Mouse (Mus musculus): Measurements from ENCODE around the gene Entr1. TPM values are rescaled to one million over a fixed set of nuclear protein-coding genes. Genes with fewer than 3 reads are reported as not detected.

Gene Entr1
- 91.6 and 110 TPM in 2 replicates for total RNA-seq (2023)

DNA sequence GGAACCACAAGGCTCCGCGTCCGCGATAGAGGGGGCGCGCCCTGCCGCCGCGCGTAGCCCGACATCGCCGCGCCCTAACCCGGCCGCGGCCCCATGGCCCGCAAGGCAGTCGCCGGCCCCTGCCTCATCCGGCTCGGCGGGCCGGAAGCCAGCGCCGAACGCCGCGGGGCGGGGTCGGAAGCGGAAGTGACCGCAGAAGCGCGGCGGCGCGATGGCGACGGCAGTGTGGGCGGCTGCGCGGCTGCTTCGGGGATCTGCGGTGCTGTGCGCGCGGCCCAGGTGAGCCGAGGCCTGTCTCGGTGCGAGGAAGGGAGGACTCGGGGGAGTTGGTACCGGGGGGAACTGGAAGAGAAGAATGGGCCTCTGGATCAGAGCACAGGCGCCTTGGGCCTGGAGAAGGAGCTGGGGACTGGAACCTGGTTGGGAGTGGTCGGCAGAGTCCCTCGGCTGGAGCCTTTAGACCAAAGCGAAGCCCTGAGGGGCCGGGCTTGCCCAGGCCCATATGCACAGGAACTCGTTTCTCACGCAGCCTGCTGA lies at the start of gene Entr1, which contains the start of gene Pmpca:
Entr1 (minus strand) TSS at position 163 of the 537 bp plus-strand sequence.
Pmpca (plus strand) TSS at position 186 of the 537 bp plus-strand sequence.

DNA sequence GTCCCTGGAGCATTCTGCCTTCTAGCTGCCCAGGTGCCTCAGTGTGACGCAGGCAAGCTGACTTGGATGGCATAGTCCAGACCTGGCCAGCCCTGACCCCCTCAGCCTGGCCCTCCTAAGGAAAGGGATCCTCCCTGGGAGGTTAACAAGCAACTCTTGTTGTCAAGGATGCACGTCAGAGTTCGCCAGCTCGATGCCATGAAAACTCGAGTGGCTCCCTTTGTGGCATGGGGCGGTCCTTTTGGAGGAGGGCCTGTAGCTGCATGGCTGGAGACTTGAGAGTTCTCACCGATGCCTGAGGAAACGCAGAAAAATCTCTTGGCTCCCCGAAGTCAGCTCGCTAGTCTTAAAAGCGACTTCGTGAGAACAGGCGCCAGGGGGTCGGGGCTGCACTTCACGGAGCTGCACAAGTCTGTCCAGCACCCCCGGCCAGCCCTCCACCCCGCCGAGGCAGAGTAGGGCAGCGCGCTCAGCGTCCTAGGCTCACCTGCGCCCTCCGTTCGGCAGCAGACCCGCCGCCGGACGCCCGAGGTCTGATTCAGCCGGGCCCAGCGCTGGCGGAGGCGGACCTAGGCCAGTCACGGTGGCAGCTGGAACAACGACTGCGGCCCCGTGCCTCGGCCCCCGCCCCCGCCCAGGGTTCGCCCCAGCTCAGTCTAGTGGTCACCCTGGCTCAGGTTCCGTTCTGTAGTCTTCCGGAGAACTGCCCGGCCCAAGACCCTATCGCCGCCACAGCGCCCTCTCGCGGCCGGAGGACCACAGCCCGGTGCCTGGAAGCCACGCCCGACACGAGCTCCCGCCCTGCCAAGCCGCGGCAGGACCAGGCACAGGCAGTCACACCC lies 19.6 kb upstream of the Entr1 start, which contains the start of gene Inpp5e:
Inpp5e (minus strand) TSS at position 689 of the 842 bp plus-strand sequence.

DNA sequence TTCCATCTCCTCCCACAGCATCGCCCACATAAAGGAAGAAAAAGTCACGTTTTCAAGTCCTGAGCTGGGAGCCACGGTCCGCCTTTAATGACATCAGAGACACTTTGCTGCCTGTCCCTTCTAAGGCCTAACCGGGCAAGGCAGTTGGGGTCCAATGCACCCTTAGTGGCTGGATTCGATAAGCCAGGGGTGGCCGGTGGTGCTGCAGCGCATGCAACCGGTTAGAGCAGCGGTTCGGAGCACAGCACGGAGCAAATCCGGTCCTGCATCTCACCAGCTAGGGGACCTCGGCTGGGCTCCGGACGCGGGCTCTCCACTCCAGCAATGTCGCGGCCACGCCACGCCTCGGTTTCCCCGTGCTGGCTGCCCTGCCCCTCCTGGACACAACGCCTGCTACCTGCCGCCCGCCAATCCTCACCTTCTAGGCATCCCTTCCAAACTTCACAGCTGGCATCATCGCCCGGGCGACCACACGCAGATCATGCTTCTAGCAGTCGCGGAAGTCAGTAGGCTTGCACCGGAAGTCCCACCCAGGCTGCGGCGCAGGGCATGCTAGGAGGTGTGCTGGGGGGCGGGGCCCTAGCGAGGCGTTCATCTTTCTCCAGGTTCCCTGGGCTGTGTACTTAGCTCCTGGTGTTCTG lies 8.9 kb downstream of the Entr1 start, which contains the start of gene Snapc4:
Snapc4 (minus strand) TSS at position 523 of the 641 bp plus-strand sequence.

GRCm38 (mm10) chr2:26360772-26361171 lies 28.3 kb downstream of the Entr1 start, which contains the start of gene Card9:
TSS of gene Card9 (minus strand) at chr2:26360918.

GRCm38 (mm10) chr2:26351358-26352290 lies 37.5 kb downstream of the Entr1 start, which contains the start of gene Dnlz:
TSS of gene Dnlz (minus strand) at chr2:26352110.

Other genes starting within 250 kb of the Entr1 start
- not detected in 2 replicates for gene Lhx3, start 181.0 kb downstream of the Entr1 start, total RNA-seq (2023)
- 1.7 and 2.0 TPM in 2 replicates for gene Qsox2, start 151.8 kb downstream of the Entr1 start, total RNA-seq (2023)
- gene Ccdc187, start 94.8 kb downstream of the Entr1 start, total RNA-seq (2023), result not detected in 2 replicates
- gene Gpsm1, start 73.8 kb downstream of the Entr1 start, total RNA-seq (2023), result 25.3 and 46.5 TPM in 2 replicates
- gene Dnlz, start 37.2 kb downstream of the Entr1 start, total RNA-seq (2023), result 3.6 and 3.8 TPM in 2 replicates
- gene Card9, start 28.4 kb downstream of the Entr1 start, total RNA-seq (2023), result 168 and 193 TPM in 2 replicates
- 11.2 and 22.6 TPM in 2 replicates for gene Snapc4, start 8.7 kb downstream of the Entr1 start, total RNA-seq (2023)
- gene Pmpca, start within 50 bp of the Entr1 start, total RNA-seq (2023), result 53.3 and 70.5 TPM in 2 replicates
- gene Inpp5e, start 19.9 kb upstream of the Entr1 start, total RNA-seq (2023), result 13.9 and 24.1 TPM in 2 replicates
- 54.5 and 65.3 TPM in 2 replicates for gene Sec16a, start 55.9 kb upstream of the Entr1 start, total RNA-seq (2023)
- 232 and 234 TPM in 2 replicates for gene Notch1, start 127.3 kb upstream of the Entr1 start, total RNA-seq (2023)
- 2.5 and 8.7 TPM in 2 replicates for gene Egfl7, start 190.7 kb upstream of the Entr1 start, total RNA-seq (2023)
- not detected in 2 replicates for gene Gm20532, start 197.3 kb upstream of the Entr1 start, total RNA-seq (2023)
- 109 and 113 TPM in 2 replicates for gene Agpat2, start 215.1 kb upstream of the Entr1 start, total RNA-seq (2023)
- 0.88 and 1.7 TPM in 2 replicates for gene Fam69b, start 239.1 kb upstream of the Entr1 start, total RNA-seq (2023)